Comparison of ENCODE assay signal across 13 mouse cellular contexts in the genomic region with DNA sequence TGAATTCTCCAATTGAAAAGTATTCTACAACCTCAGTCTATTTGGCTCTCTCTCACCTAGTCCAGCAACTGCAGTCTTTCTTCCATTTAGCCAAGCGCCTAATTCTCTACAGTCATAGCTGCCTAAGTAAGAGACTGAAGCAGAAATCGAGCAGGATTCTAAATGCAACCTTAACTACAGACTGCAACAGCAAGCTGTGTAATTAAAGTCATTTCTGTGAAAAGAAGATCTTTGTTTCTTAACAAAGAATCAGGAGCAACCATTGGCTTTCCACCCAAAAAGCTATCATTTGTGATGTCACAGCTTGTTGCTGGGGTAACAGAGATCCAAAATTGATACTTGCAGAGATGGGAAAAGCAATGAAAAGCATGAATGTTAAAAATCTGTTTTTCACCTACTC.
"Had no signal": no experiment of that assay in that cellular context is flagged by ENCODE, and none has a peak within 500 bp of the region (broad histone marks: within the 10 kb centered on the region; RNA-seq: fewer than 3 reads in every experiment).

No protein-coding gene starts in this region.

- H3K4me3 ChIP-seq: kidney, embryonic 15.5 days; limb, embryonic 13.5 days; neural tube, embryonic 12.5 days; stomach, embryonic 15.5 days had no signal

- DNase-seq: kidney, adult 2 months; kidney, postnatal 14 days; left cerebral cortex, postnatal 4 days; lung, adult 18-20 months; lung, postnatal 36 days; right cerebral cortex, postnatal 14 days; thymus, adult 2 months; thymus, postnatal 25 days had no signal

- H3K4me2 ChIP-seq: kidney, embryonic 15.5 days; limb, embryonic 13.5 days; neural tube, embryonic 12.5 days; stomach, embryonic 15.5 days had no signal

- H3K27ac ChIP-seq: kidney, embryonic 15.5 days; limb, embryonic 13.5 days; liver, embryonic 14.5 days; neural tube, embryonic 12.5 days; stomach, embryonic 15.5 days had no signal

- H3K9ac ChIP-seq: kidney, embryonic 15.5 days; limb, embryonic 13.5 days; liver, embryonic 14.5 days; neural tube, embryonic 12.5 days; stomach, embryonic 15.5 days had no signal

- H3K9me3 ChIP-seq: kidney, embryonic 15.5 days; limb, embryonic 13.5 days; neural tube, embryonic 12.5 days; stomach, embryonic 15.5 days had no signal

- H3K4me1 ChIP-seq: kidney, embryonic 15.5 days; limb, embryonic 13.5 days; neural tube, embryonic 12.5 days; stomach, embryonic 15.5 days had no signal

- H3K27me3 ChIP-seq: kidney, embryonic 15.5 days; limb, embryonic 13.5 days; neural tube, embryonic 12.5 days; stomach, embryonic 15.5 days had no signal
